Mouse (Mus musculus) heart, embryonic 13.5 days (tissue): ENCODE data around the gene Npm1. TPM values are rescaled to one million over a fixed set of nuclear protein-coding genes. Genes with fewer than 3 reads are reported as not detected.

Source experiments
- ATAC-seq: fragments of 200-750 bp; cut with Nextera tagmentation; 2 replicates; pipeline ENCODE4 v1.8.0; 2017; ENCODE audit warnings: moderate TSS enrichment; ENCODE audit not compliant: insufficient number of reproducible peaks, low FRiP score, low TSS enrichment; ENCODE audit errors: extremely low read depth
- H3K27ac ChIP-seq: fragments of 300-500 bp; sonication (generic); replicated peaks from 2 replicates; pipeline ENCODE4 v1.5.1; 2015; ENCODE audit warnings: moderate library complexity, mild to moderate bottlenecking, inconsistent platforms
- H3K27me3 ChIP-seq: fragments of 300-500 bp; sonication (generic); replicated peaks from 2 replicates; pipeline ENCODE4 v1.6.1; 2015; ENCODE audit warnings: mild to moderate bottlenecking, inconsistent platforms
- H3K36me3 ChIP-seq: fragments of 300-500 bp; sonication (generic); 2 replicates; pipeline ENCODE4 v1.6.1; 2015; ENCODE audit warnings: mild to moderate bottlenecking, inconsistent platforms
- H3K4me1 ChIP-seq: fragments of 300-500 bp; sonication (generic); 2 replicates; pipeline ENCODE4 v1.6.1; 2015; ENCODE audit warnings: inconsistent platforms
- H3K4me2 ChIP-seq: fragments of 300-500 bp; sonication (generic); 2 replicates; pipeline ENCODE4 v1.6.1; 2015; ENCODE audit warnings: inconsistent platforms, mild to moderate bottlenecking, moderate library complexity
- H3K4me3 ChIP-seq: fragments of 300-500 bp; sonication (generic); 2 replicates; pipeline ENCODE4 v1.5.1; 2015; ENCODE audit warnings: moderate library complexity, mild to moderate bottlenecking, inconsistent platforms
- H3K9ac ChIP-seq: fragments of 300-500 bp; sonication (generic); 2 replicates; pipeline ENCODE4 v1.6.1; 2015; ENCODE audit warnings: inconsistent platforms, mild to moderate bottlenecking, moderate library complexity
- H3K9me3 ChIP-seq: fragments of 300-500 bp; sonication (generic); 2 replicates; pipeline ENCODE4 v1.6.1; 2016; ENCODE audit warnings: inconsistent platforms
- WGBS: fragments of 180-500 bp; shearing (Covaris S2); methylation state at CpG from one replicate; pipeline ENCODE4 v1.1.7; 2015; ENCODE audit warnings: mixed read lengths; 5-methylcytosine and 5-hydroxymethylcytosine counted together
- polyA plus RNA-seq: library from polyadenylated mRNA; unstranded; fragments of >200 nt; fragmentation: Nextera tagmentation; extraction: Ambion mirVana; gene quantifications from 2 replicates; pipeline ENCODE4 v1.2.1, GENCODE M21; 2015

The Npm1 gene
- polyA plus RNA-seq, 1 experiment from 2014 or later = 532 TPM

GRCm38 (mm10) chr11:33143906-33144305 is 19.1 kb downstream of the Npm1 start:
- peak overlapping the region; percentile 65 for H3K27ac ChIP-seq

DNA sequence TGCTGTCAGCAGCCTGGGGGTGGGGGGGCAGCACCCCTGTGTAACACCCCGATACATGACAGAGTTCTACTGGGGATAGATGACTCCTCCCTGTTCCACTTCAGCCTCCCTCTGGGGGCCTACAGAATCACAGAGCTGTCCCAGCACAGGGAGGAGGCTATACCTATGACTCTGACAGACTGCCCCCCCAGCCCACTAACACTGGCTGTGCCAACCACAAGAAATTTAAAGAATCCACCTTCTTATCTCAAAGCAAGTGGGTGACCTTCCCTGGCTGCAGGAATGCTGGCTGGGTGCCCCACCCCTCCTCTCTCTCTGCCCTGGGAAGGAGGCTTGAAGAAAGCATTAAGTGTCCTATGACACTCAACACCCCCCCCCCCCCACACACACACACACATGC is 20.2 kb downstream of the Npm1 start:
- WGBS = 29% methylated on average over 1 of the region's 1 CpGs
- no peaks in the 10 kb centered on the region for H3K36me3 ChIP-seq
- ATAC-seq = 0 out of 2 replicates have a peak, but pooled peaks have one; percentile 13
- H3K27me3 ChIP-seq = peaks cover 46% of the 10 kb centered on the region
- peaks cover 57% of the 10 kb centered on the region for H3K4me1 ChIP-seq
- peak overlapping the region; percentile 65 for H3K27ac ChIP-seq
- H3K9ac ChIP-seq = no peak overlapping the region; the same call in 1 of the 2 replicates
- H3K4me2 ChIP-seq = peak overlapping the region; percentile 27
- no peaks in the 10 kb centered on the region for H3K9me3 ChIP-seq
- no peak overlapping the region for H3K4me3 ChIP-seq

More at GRCm38 (mm10) chr11:33143906-33144305, 19.1 kb downstream of the Npm1 start:
- no peak for ATAC-seq
- WGBS = 15% methylated on average over 9 of the region's 9 CpGs
- Histone ChIP-seq H3K4me2 (peak overlapping the region; percentile 27; the same call in 1 of the 2 replicates), H3K4me3 (no peak overlapping the region), H3K36me3 (no peaks in the 10 kb centered on the region), H3K9me3 (no peaks in the 10 kb centered on the region), H3K27me3 (peaks cover 41% of the 10 kb centered on the region), H3K4me1 (peaks cover 61% of the 10 kb centered on the region), H3K9ac (no peak overlapping the region)

GRCm38 (mm10) chr11:33140111-33140460 is 22.9 kb downstream of the Npm1 start:
- no peak for ATAC-seq
- no peak overlapping the region for H3K4me2 ChIP-seq
- WGBS = 73% methylated on average over 5 of the region's 5 CpGs
- no peak overlapping the region for H3K4me3 ChIP-seq
- no peak overlapping the region for H3K27ac ChIP-seq
- H3K9me3 ChIP-seq = no peaks in the 10 kb centered on the region
- peaks cover 44% of the 10 kb centered on the region for H3K4me1 ChIP-seq
- no peak overlapping the region for H3K9ac ChIP-seq
- no peaks in the 10 kb centered on the region for H3K36me3 ChIP-seq
- peaks cover 37% of the 10 kb centered on the region for H3K27me3 ChIP-seq

DNA sequence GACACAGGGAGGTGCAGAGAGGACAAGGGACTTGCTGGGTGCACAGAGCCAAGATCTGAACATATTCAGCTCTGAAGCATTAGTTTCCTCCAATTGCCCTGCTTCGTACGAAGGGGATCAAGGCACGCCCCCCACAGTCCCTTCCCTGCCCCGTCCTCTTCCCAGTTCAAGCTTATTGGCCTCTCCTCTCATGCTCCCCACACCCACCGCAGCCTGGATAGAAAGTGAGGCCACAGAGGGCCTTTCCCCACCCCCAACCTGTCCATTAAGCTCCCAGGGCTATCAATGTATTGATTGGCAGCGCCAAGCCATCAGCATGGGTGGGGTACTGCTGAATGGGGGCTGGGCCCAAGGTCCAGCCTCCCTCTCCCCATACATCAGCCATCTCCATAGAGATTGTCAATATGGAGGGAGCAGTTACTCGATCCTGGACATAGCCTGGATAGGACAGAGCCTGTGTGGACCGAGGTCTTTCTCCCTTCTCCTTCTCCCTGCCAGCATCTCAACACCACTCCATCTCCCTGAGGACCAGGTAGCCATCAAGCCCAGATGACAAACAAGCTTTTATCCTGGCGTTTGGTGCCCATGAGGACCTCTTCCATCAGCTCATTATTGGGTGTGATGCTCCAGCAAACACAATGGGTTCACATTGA is 23.4 kb downstream of the Npm1 start:
- Histone ChIP-seq H3K9ac (no peak overlapping the region), H3K36me3 (no peaks in the 10 kb centered on the region), H3K4me3 (no peak overlapping the region), H3K27ac (no peak overlapping the region), H3K4me1 (peaks cover 39% of the 10 kb centered on the region), H3K4me2 (no peak overlapping the region), H3K27me3 (peaks cover 35% of the 10 kb centered on the region), H3K9me3 (no peaks in the 10 kb centered on the region)
- no peak for ATAC-seq
- WGBS = 76% methylated on average over 9 of the region's 9 CpGs

GRCm38 (mm10) chr11:33138686-33139085 is 24.3 kb downstream of the Npm1 start:
- Histone ChIP-seq H3K9me3 (no peaks in the 10 kb centered on the region), H3K36me3 (no peaks in the 10 kb centered on the region), H3K4me2 (no peak overlapping the region), H3K4me1 (peaks cover 30% of the 10 kb centered on the region), H3K4me3 (no peak overlapping the region), H3K27ac (no peak overlapping the region), H3K9ac (no peak overlapping the region), H3K27me3 (peaks cover 30% of the 10 kb centered on the region; the same call in 1 of the 2 replicates)
- no peak for ATAC-seq
- WGBS = 82% methylated on average over 5 of the region's 5 CpGs

DNA sequence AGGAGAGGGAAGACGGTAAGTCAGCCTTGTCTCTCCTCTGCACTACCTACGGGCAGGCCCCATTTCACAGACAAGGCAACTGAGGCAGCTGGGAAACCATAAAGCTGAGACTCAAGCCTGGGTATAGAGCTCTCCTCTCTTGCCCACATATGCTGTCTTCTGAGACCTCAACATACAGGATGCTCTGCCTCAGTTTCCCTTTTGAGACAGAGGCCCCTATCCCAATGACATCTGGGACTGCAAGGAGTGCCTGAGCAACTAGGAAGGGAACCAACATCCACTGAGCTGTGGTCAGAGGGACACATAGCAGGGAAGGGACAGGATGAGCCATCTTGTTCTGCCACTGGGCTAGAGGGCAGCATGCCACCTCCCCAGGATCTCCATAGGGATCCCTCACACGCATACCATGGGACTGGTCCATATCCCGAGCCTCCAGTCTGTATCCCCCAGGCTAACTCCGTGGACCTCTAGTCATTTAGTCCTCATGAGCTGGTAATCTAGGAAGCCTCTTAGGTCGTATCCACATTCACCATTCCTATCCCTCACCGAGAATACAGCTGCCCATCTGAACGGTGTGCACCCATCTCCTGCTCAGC is 28.5 kb downstream of the Npm1 start:
- H3K4me1 ChIP-seq = peaks cover 9% of the 10 kb centered on the region
- H3K27ac ChIP-seq = no peak overlapping the region
- no peak overlapping the region for H3K4me3 ChIP-seq
- peaks cover 35% of the 10 kb centered on the region; the same call in 1 of the 2 replicates for H3K27me3 ChIP-seq
- no peaks in the 10 kb centered on the region for H3K9me3 ChIP-seq
- no peak overlapping the region for H3K4me2 ChIP-seq
- no peak overlapping the region for H3K9ac ChIP-seq
- no peak for ATAC-seq
- WGBS = 79% methylated on average over 8 of the region's 8 CpGs
- H3K36me3 ChIP-seq = no peaks in the 10 kb centered on the region

DNA sequence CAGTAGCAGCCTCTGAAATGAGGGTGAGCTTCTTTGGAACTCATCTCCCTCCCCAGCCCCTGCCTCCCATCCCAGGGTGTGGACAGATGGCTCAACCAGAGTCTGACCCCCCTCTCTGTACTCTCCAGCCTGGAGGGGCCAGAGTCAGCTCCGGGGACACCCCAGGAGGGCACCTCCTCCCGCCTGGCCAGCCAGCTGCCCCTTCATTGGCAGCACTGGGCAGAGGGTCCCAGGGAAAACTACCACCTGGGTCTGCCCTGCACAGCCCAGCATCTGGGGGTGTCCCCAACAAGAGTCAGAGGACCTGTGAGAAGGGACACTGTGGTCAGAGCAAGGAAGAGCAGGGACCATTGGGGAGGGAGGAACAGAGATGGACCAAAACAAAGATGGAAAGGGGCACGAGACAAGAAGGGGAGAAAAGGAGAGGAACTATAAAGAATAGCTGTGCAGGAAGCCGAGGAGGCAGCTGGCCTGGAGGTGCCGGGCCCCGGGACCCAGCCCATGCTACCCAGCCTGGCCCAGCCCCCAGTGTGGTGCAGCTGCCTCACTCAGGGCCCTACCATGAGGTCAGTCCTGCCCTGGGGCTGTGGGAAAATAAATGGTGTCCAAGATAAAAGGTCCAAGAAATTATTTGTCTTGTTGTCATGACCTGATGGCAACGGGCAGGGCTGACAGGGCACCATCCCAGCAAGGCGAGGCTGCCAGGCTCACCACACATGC is 30.2 kb downstream of the Npm1 start:
- WGBS = 65% methylated on average over 8 of the region's 8 CpGs
- Histone ChIP-seq H3K27me3 (peaks cover 24% of the 10 kb centered on the region; the same call in 1 of the 2 replicates), H3K9ac (no peak overlapping the region), H3K36me3 (no peaks in the 10 kb centered on the region), H3K4me1 (peaks cover 9% of the 10 kb centered on the region), H3K4me2 (no peak overlapping the region), H3K9me3 (0 out of 2 replicates have a peak, but pooled peaks cover 5% of the 10 kb centered on the region), H3K4me3 (no peak overlapping the region), H3K27ac (no peak overlapping the region)
- ATAC-seq = no peak; the same call in 1 of the 2 replicates

DNA sequence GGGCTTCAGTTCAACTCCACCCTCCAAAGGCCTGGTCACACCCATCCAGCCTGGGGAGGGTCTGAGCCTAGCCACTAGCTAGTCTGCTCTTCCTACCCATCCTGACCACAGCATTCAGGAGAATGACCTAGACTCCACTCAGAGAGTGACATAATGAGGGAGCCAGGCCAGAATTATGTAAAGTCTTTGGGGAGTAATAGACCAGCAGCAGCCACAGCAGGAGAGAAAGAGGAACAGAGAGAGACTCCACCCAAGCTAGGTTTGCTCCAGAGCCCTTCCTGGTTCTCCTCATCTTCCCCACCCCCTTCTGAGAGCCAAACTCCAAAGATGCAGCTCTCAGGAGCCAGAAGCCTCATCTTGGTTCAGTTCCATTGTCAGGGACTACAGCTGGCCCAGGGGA is 35.9 kb downstream of the Npm1 start:
- H3K9ac ChIP-seq = no peak overlapping the region
- H3K27me3 ChIP-seq = peaks cover 28% of the 10 kb centered on the region
- peaks cover 10% of the 10 kb centered on the region for H3K4me1 ChIP-seq
- ATAC-seq = no peak
- 0 out of 2 replicates have a peak, but pooled peaks cover 5% of the 10 kb centered on the region for H3K9me3 ChIP-seq
- no peak overlapping the region for H3K4me2 ChIP-seq
- no peak overlapping the region for H3K27ac ChIP-seq
- no peaks in the 10 kb centered on the region for H3K36me3 ChIP-seq
- no peak overlapping the region for H3K4me3 ChIP-seq

DNA sequence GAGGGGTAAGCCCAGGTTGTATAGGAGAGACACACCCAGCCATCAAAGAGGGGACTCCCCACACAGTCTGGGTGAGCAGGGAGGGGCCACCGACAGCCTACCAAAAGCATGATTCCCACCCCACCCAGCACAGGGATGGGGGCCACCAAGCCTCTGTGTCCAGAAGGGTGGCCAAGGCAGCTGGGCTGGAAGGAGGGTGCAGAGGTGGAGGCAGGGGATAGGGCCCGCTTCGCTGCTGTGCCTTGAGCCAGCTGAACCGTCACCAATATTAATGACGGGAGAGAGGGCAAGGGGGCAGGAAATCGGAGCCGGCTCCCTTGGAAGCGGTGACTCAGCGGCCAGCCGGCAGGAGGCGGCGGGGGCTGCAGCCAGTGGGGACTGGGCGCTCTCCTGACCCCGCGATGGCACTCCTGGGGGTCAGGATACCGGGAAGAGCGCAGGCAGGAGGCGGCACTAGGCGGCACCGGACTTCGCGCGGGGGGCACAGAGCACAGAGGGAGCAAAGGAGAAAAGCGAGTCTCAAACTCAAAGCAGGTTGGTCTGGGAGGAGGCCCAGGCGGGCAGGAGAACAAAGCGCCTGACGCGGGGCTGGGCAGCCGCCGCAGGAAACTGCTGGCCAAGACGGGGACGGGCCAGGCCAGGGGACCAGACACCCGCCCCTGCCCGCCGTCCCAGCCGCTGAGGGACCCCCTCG is 40.3 kb downstream of the Npm1 start:
- Histone ChIP-seq H3K9me3 (no peaks in the 10 kb centered on the region), H3K36me3 (no peaks in the 10 kb centered on the region), H3K27ac (no peak overlapping the region), H3K4me3 (peak overlapping the region; percentile 50), H3K9ac (peak overlapping the region; percentile 74), H3K27me3 (peaks cover 50% of the 10 kb centered on the region), H3K4me2 (peak overlapping the region; percentile 77), H3K4me1 (peaks cover 10% of the 10 kb centered on the region)
- WGBS = 3% methylated on average over 37 of the region's 37 CpGs
- 0 out of 2 replicates have a peak, but pooled peaks have one; percentile 23 for ATAC-seq

DNA sequence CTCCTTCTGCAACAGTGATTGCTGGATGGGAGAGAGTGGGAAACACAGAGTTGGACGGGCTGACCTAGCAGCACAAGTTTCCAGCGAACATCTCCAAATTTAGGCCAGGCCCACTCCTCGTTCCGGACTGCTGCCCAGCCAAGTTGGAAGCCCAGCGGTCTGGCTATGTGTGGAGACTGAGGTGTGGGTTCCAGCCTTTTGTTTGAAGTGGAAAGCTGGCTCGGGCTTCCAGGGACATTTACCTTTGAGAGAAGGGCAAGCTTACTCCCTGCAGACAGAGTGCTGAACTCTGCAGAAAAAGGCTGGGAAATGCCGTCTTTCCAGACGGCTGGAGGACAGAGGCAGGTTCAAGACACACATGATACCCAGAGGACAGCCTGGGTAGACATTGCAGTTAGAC is 43.5 kb downstream of the Npm1 start:
- ATAC-seq = no peak
- no peaks in the 10 kb centered on the region for H3K9me3 ChIP-seq
- no peak overlapping the region for H3K4me2 ChIP-seq
- H3K4me3 ChIP-seq = no peak overlapping the region
- WGBS = 66% methylated on average over 8 of the region's 8 CpGs
- no peak overlapping the region for H3K9ac ChIP-seq
- H3K4me1 ChIP-seq = peaks cover 11% of the 10 kb centered on the region
- no peak overlapping the region for H3K27ac ChIP-seq
- peaks cover 48% of the 10 kb centered on the region for H3K27me3 ChIP-seq
- H3K36me3 ChIP-seq = no peaks in the 10 kb centered on the region

DNA sequence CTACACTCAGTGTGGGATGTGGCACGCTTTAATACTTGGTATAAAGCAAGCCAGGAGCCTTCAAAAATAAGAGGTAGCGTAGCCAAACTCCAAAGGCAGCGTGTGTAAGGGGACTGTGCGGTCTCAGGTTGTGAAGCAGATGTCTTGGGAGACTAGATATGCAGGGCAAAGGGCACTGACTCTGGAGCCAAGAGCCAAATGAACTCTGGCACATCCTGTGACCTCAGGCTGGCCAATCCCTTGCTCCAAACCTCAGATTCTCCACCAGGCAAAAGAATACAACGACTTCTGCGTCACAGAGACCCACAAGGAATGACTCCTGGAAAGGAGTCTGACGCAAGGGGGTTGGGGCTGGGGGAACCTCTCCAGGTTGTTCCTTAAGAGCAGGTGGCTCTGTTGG is 43.9 kb downstream of the Npm1 start:
- Histone ChIP-seq H3K4me1 (peaks cover 15% of the 10 kb centered on the region), H3K9ac (no peak overlapping the region), H3K4me3 (no peak overlapping the region), H3K36me3 (no peaks in the 10 kb centered on the region), H3K27me3 (peaks cover 46% of the 10 kb centered on the region), H3K9me3 (no peaks in the 10 kb centered on the region), H3K27ac (no peak overlapping the region), H3K4me2 (no peak overlapping the region)
- ATAC-seq = no peak
- 76% methylated on average over 7 of the region's 7 CpGs for WGBS
